Mouse (Mus musculus) intestine, postnatal 0 days (tissue): Measurements from ENCODE around the gene Tnik. TPM values are rescaled to one million over a fixed set of nuclear protein-coding genes. Genes with fewer than 3 reads are reported as not detected.

Experiments used
- ATAC-seq: fragments of 200-750 bp; cut with Nextera tagmentation; 2 replicates; pipeline ENCODE4 v1.8.0; 2017; ENCODE audit warnings: mild to moderate bottlenecking, moderate TSS enrichment, moderate library complexity
- H3K27ac ChIP-seq: fragments of 300-500 bp; sonication (generic); 2 replicates; pipeline ENCODE4 v1.5.1; 2014; ENCODE audit warnings: mild to moderate bottlenecking, low read depth, low read length, moderate library complexity
- H3K27me3 ChIP-seq: fragments of 300-500 bp; sonication (generic); replicated peaks from 2 replicates; pipeline ENCODE4 v1.6.1; 2014; ENCODE audit warnings: low read length, mixed read lengths; ENCODE audit not compliant: control insufficient read depth, insufficient read depth
- H3K36me3 ChIP-seq: fragments of 300-500 bp; sonication (generic); 2 replicates; pipeline ENCODE4 v1.6.1; 2014; ENCODE audit warnings: mild to moderate bottlenecking, moderate library complexity; ENCODE audit not compliant: control insufficient read depth, insufficient read depth
- H3K4me1 ChIP-seq: fragments of 300-500 bp; sonication (generic); replicated peaks from 2 replicates; pipeline ENCODE4 v1.6.1; 2014; ENCODE audit warnings: antibody characterized with exemption, low read length, mixed read lengths; ENCODE audit not compliant: control insufficient read depth, insufficient read depth
- H3K4me2 ChIP-seq: fragments of 300-500 bp; sonication (generic); replicated peaks from 2 replicates; pipeline ENCODE4 v1.6.1; 2014; ENCODE audit warnings: low read depth, mild to moderate bottlenecking, moderate library complexity
- H3K4me3 ChIP-seq: fragments of 300-500 bp; sonication (generic); 2 replicates; pipeline ENCODE4 v1.5.1; 2014; ENCODE audit warnings: low read depth, low read length
- H3K9ac ChIP-seq: fragments of 300-500 bp; sonication (generic); 2 replicates; pipeline ENCODE4 v1.6.1; 2014; ENCODE audit warnings: mild to moderate bottlenecking, low read depth, low read length
- H3K9me3 ChIP-seq: fragments of 300-500 bp; sonication (generic); 2 replicates; pipeline ENCODE4 v1.6.1; 2016; ENCODE audit warnings: mixed run types; ENCODE audit not compliant: control insufficient read depth
- CTCF ChIP-seq: sonication (generic); IDR thresholded peaks from 2 replicates; pipeline ENCODE4 v1.5.1; 2016; ENCODE audit warnings: low read depth, mild to moderate bottlenecking, control low read depth, antibody characterized with exemption, moderate library complexity
- WGBS: fragments of 180-500 bp; shearing (Covaris S2); extraction: QIAGEN DNeasy Blood & Tissue Kit; methylation state at CpG from one replicate; pipeline ENCODE4 v1.1.7; 2014; 5-methylcytosine and 5-hydroxymethylcytosine counted together
- polyA plus RNA-seq: library from polyadenylated mRNA; unstranded; fragments of >200 nt; fragmentation: Nextera tagmentation; extraction: Ambion mirVana; gene quantifications from 2 replicates; pipeline ENCODE4 v1.2.1, GENCODE M21; 2015

Gene Tnik
- polyA plus RNA-seq, 1 experiment from 2014 or later = 7.9 TPM

- 33% methylated on average over 1 of the region's 1 CpGs for WGBS
- Histone ChIP-seq H3K4me3 (no peak overlapping the region), H3K27me3 (no peaks in the 10 kb centered on the region), H3K4me2 (no peak overlapping the region), H3K9me3 (no peaks in the 10 kb centered on the region), H3K27ac (no peak overlapping the region), H3K4me1 (peaks cover 5% of the 10 kb centered on the region), H3K9ac (no peak overlapping the region), H3K36me3 (no peaks in the 10 kb centered on the region)
- TF ChIP-seq CTCF = no peak
- peak; percentile 67; the same call in 1 of the 2 replicates for ATAC-seq
Measured at GRCm38 (mm10) chr3:28473439-28473838, 210.4 kb downstream of the Tnik start.

- H3K4me2 ChIP-seq = no peak overlapping the region
- H3K27me3 ChIP-seq = no peaks in the 10 kb centered on the region
- no peaks in the 10 kb centered on the region for H3K9me3 ChIP-seq
- no peak for TF ChIP-seq CTCF
- no peak for ATAC-seq
- H3K4me3 ChIP-seq = no peak overlapping the region
- 93% methylated on average over 2 of the region's 2 CpGs for WGBS
- no peak overlapping the region for H3K9ac ChIP-seq
- H3K36me3 ChIP-seq = no peaks in the 10 kb centered on the region
- no peak overlapping the region for H3K27ac ChIP-seq
- H3K4me1 ChIP-seq = no peaks in the 10 kb centered on the region; the same call in 1 of the 2 replicates
Measured at GRCm38 (mm10) chr3:28477373-28477772, 214.4 kb downstream of the Tnik start.

- Histone ChIP-seq H3K9ac (no peak overlapping the region), H3K4me3 (no peak overlapping the region), H3K4me2 (no peak overlapping the region), H3K27ac (no peak overlapping the region), H3K36me3 (no peaks in the 10 kb centered on the region), H3K4me1 (no peaks in the 10 kb centered on the region), H3K9me3 (no peaks in the 10 kb centered on the region), H3K27me3 (no peaks in the 10 kb centered on the region)
- WGBS = 83% methylated on average over 7 of the region's 7 CpGs
- TF ChIP-seq CTCF = no peak
- ATAC-seq = no peak
Measured at GRCm38 (mm10) chr3:28485716-28486115, 222.7 kb downstream of the Tnik start.

GRCm38 (mm10) chr3:28487418-28487817, 224.4 kb downstream of the Tnik start:
- Histone ChIP-seq H3K9ac (no peak overlapping the region), H3K27me3 (no peaks in the 10 kb centered on the region), H3K4me1 (no peaks in the 10 kb centered on the region), H3K27ac (no peak overlapping the region), H3K36me3 (no peaks in the 10 kb centered on the region), H3K4me3 (no peak overlapping the region), H3K4me2 (no peak overlapping the region), H3K9me3 (no peaks in the 10 kb centered on the region)
- ATAC-seq = no peak
- TF ChIP-seq CTCF = no peak
- 85% methylated on average over 9 of the region's 9 CpGs for WGBS

GRCm38 (mm10) chr3:28491085-28492041, 228.3 kb downstream of the Tnik start:
- H3K36me3 ChIP-seq = no peaks in the 10 kb centered on the region
- no peaks in the 10 kb centered on the region for H3K27me3 ChIP-seq
- no peak overlapping the region for H3K4me2 ChIP-seq
- H3K4me1 ChIP-seq = no peaks in the 10 kb centered on the region
- H3K27ac ChIP-seq = no peak overlapping the region
- H3K4me3 ChIP-seq = no peak overlapping the region
- 63% methylated on average over 11 of the region's 11 CpGs for WGBS
- ATAC-seq = no peak
- no peak overlapping the region for H3K9ac ChIP-seq
- no peaks in the 10 kb centered on the region for H3K9me3 ChIP-seq
- TF ChIP-seq CTCF = no peak

- H3K9me3 ChIP-seq = no peaks in the 10 kb centered on the region
- 91% methylated on average over 3 of the region's 3 CpGs for WGBS
- TF ChIP-seq CTCF = no peak
- no peak for ATAC-seq
- no peak overlapping the region for H3K9ac ChIP-seq
- H3K4me3 ChIP-seq = no peak overlapping the region
- H3K27ac ChIP-seq = no peak overlapping the region
- no peak overlapping the region for H3K4me2 ChIP-seq
- H3K36me3 ChIP-seq = no peaks in the 10 kb centered on the region
- no peaks in the 10 kb centered on the region for H3K27me3 ChIP-seq
- no peaks in the 10 kb centered on the region for H3K4me1 ChIP-seq
Measured at GRCm38 (mm10) chr3:28496806-28497502, 233.9 kb downstream of the Tnik start.
